Mouse (Mus musculus): Measurements from ENCODE around the gene Cyp26a1.

The Cyp26a1 gene

DNA sequence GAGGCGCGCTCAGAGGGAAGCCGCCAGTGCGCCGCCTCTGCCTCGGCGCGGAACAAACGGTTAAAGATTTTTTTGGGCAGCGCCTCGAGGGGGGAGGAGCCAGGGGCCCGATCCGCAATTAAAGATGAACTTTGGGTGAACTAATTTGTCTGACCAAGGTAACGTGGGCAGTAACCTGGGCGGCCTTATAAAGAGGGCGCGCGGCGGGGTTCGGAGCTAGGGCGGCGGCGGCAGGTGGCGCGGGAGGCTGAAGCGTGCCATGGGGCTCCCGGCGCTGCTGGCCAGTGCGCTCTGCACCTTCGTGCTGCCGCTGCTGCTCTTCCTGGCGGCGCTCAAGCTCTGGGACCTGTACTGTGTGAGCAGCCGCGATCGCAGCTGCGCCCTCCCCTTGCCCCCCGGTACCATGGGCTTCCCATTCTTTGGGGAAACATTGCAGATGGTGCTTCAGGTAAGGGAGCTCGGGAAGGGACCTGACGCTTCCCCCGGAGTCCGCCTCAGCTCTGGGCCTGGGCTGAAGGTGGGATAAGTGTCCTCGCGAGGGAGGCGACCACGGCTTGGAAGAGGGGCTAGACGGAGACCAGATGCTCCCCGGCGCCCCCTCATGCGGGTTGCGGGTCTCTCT lies at the start of gene Cyp26a1:
TSS of gene Cyp26a1 (plus strand) at position 148 of the 622 bp plus-strand sequence.
- no peak for DNase-seq

DNA sequence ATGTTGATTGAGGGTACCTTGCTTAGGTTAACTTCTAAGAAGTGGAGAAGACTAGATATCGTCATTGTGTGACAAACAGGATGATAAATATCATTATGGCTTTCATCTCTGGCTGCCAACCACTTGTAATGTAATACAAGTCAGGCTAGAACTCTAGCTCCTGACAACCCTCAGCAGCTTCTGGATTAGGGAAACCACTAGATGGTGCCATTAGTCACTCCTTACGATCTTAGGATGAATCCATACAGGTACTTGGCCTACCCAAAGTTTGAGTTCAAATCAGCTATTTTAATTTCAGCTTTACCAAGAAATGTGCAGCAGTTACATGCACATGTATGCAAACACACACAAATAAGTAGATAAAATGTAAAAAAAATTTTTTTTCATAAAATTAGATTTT lies 49.6 kb upstream of the Cyp26a1 start:
- DNase-seq, result no peak

- DNase-seq, result no peak
Observed at GRCm38 (mm10) chr19:37650526-37650925, 47.1 kb upstream of the Cyp26a1 start.

- DNase-seq, result no peak
Observed at GRCm38 (mm10) chr19:37654012-37654411, 43.6 kb upstream of the Cyp26a1 start.

DNA sequence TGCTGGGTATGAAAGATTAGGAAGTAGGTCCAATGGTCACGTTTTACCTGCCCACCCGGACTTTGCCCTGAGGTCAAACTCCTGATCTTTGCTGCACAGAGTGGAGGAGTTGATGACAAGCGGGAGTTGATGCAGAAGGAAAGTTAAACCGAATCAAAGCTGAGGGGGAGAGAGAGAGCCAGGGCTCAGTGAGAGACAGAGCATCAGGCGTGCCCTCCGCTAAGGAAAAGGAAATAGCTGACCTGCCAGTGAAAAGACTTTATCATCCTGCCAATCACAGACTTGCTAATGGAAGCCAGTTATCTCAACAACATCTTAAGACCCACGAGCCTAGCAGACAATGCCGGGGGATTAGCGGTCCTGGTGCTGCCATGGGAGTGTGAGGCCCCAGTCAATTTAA lies 41.2 kb upstream of the Cyp26a1 start:
- DNase-seq, result no peak

- DNase-seq, result no peak
Observed at GRCm38 (mm10) chr19:37665256-37665655, 32.3 kb upstream of the Cyp26a1 start.

GRCm38 (mm10) chr19:37667855-37668594 lies 29.6 kb upstream of the Cyp26a1 start:
- no peak for DNase-seq

DNA sequence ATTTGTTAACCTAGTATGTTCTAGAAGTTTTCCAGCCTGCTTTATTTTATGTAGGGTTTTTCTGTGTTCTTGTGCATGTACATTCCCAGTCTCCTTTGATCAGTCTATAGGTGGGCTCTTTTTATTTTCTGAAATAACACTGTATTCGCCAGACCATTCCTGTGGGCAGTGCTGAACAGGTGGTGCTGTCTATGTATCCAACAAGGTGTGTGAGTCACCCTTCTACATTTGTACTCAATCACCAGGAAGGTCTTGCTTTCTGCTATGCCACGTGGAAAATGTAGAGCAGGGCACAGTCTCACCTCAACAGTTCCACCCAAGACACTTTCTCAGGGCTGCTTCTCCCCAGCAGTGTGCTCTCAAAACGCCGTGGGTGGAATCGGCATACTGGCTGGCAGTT lies 28.9 kb upstream of the Cyp26a1 start:
- DNase-seq, result no peak

DNA sequence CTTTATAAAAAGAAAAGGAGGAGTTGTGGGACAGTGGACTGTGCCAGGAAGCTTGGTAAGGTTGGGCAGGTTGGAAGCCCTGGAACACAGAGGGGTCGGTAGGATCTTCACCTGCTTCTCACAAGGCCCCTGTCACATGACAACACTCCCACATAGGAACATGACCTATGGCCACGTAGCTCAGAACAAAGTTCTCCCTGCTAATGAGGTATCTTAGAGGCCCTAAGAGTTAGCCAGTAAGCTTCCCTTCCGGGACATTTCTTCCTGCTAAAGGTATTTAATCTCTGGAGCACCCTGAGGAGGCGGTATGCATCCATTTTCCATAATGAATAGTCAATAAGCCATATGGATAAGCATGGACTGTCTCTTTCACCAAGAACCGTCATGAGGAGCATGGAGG lies 28.1 kb upstream of the Cyp26a1 start:
- no peak for DNase-seq

DNA sequence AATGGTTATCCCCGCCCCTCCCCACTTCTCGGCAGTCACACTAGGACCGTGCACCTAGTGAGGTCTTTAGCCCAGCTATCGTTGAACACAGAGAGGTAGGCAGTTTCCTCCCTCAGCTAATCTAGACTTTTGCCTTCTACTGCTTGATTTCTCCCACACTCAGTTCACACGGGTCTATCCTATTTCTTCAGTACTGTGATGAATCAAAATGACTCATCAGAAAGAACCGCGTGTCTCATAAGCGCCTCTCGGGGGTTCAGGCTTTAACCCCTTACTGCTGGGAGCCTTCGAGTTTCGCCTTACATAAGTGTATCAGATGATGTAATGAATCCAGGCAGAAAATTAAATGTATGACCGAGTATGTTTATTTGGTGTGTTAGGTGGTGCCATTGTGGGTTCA lies 24.2 kb upstream of the Cyp26a1 start:
- no peak for DNase-seq

GRCm38 (mm10) chr19:37685281-37685680 lies 12.3 kb upstream of the Cyp26a1 start, which contains the start of gene Cyp26c1:
TSS of gene Cyp26c1 (plus strand) at chr19:37685581.
- DNase-seq, result no peak

- no peak for DNase-seq
Observed at GRCm38 (mm10) chr19:37686347-37686746, 11.3 kb upstream of the Cyp26a1 start.

GRCm38 (mm10) chr19:37686941-37687850 lies 10.4 kb upstream of the Cyp26a1 start:
- no peak for DNase-seq

GRCm38 (mm10) chr19:37689478-37689877 lies 8.1 kb upstream of the Cyp26a1 start:
- no peak for DNase-seq

GRCm38 (mm10) chr19:37690716-37691115 lies 6.9 kb upstream of the Cyp26a1 start:
- DNase-seq, result no peak

DNA sequence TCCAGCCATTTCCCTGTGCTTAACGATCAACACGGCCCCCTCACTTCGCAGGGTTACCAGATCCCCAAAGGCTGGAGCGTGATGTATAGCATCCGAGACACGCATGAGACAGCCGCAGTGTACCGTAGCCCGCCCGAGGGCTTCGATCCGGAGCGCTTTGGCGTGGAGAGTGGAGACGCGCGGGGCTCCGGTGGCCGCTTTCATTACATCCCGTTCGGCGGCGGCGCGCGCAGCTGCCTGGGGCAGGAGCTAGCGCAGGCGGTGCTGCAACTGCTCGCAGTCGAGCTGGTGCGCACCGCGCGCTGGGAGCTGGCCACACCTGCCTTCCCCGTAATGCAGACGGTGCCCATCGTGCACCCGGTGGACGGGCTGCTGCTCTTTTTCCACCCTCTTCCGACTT lies 4.7 kb upstream of the Cyp26a1 start:
- peak in 1 of 2 experiments; percentile 16 for DNase-seq

DNA sequence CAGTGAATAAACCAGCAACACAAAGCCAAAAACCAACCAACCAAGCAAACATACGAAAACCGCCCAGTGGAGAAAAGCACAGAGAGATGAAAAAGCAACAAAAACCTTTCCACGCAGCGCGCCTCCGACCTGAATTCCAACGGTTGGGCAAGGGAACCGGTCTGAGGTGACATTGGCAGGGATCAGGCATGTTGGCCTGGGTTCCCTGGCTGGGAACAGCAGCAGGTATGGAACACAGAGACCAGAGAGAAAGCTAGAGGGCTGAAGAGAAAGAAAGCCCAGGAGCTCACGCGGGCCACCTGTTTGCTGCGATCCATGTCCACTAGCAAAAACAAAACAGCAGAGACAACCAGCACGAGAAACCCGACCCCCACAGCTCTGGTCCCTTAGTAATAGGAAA lies 2.5 kb upstream of the Cyp26a1 start:
- no peak for DNase-seq

DNA sequence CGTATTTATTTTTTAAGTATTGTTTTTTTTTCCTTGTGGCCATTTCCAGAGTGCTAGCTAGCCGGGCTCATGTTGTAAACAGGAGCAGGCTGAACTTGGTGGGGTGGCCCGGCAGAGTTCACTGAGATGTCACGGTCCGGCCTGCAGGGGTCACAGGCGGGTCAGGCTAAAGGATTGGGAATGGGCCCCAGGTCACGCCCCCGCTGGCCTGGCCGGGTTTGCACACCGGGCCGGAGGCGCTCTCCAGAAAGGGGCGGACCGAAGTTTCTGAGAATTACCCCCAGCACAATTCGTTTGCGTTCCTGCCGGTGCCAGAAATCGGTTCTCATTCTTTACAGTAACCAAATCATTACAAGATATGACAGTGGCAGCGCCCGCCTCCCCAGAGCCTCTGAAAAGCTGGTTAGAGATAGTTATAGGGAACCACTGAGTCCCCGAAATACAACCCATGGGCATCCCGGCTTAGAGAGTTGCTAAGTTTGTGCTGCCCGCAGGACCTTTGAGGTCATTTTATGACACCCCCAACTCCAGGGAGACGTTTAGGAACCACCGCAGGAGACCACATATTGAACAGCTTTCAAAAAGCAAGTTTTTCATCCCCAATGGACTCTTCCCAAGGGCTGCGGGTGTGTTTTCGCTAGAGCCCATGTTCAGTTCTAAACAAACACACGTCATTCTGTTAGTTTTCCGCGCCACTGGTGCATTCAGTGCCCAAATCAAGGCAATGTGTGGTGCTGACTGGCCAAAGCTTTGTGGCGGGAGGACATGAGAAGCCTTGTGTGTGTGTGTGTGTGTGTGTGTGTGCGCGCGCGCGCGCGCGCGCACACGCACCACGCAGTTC lies 1.6 kb upstream of the Cyp26a1 start:
- DNase-seq, result no peak

GRCm38 (mm10) chr19:37696603-37697334 lies 829 bp upstream of the Cyp26a1 start:
- no peak for DNase-seq

DNA sequence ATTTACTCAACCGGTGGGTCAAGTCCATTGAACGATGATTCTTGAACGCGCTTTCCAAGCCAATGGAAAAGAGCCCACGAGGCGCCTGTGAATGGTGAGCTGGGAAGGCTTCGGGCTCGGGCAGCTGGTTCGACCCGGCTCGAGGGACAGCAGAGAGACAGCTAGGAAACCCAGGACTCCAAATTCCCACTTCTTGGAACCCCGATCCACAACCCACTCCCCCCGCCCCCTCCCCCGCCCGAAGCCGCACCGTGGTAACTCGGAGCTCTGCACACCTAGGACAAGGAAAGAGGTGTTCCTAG lies 312 bp upstream of the Cyp26a1 start:
- DNase-seq, result no peak

- DNase-seq, result no peak
Observed at GRCm38 (mm10) chr19:37698273-37699160, 919 bp downstream of the Cyp26a1 start.
